Mouse (Mus musculus) midbrain, embryonic 12.5 days (tissue): ENCODE results near the gene Rcn3. TPM values are rescaled to one million over a fixed set of nuclear protein-coding genes. Genes with fewer than 3 reads are reported as not detected.
A peak's percentile ranks its signal among the peaks of the same experiment; 100 is the strongest.

Experiments used
- ATAC-seq: fragments of 200-750 bp; cut with Nextera tagmentation; 2 replicates; pipeline ENCODE4 v1.8.0; 2017; ENCODE audit warnings: low read depth, moderate TSS enrichment, moderate library complexity; ENCODE audit not compliant: low FRiP score
- H3K27ac ChIP-seq: fragments of 300-500 bp; sonication (generic); replicated peaks from 2 replicates; pipeline ENCODE4 v1.5.1; 2016; ENCODE audit warnings: mild to moderate bottlenecking
- H3K27me3 ChIP-seq: fragments of 300-500 bp; sonication (generic); 2 replicates; pipeline ENCODE4 v1.6.1; 2016; ENCODE audit warnings: mild to moderate bottlenecking
- H3K36me3 ChIP-seq: fragments of 300-500 bp; sonication (generic); 2 replicates; pipeline ENCODE4 v1.6.1; 2016
- H3K4me1 ChIP-seq: fragments of 300-500 bp; sonication (generic); 2 replicates; pipeline ENCODE4 v1.6.1; 2016
- H3K4me2 ChIP-seq: fragments of 300-500 bp; sonication (generic); replicated peaks from 2 replicates; pipeline ENCODE4 v1.6.1; 2016; ENCODE audit warnings: mild to moderate bottlenecking, moderate library complexity
- H3K4me3 ChIP-seq: fragments of 300-500 bp; sonication (generic); 2 replicates; pipeline ENCODE4 v1.5.1; 2016; ENCODE audit warnings: mild to moderate bottlenecking
- H3K9ac ChIP-seq: fragments of 300-500 bp; sonication (generic); replicated peaks from 2 replicates; pipeline ENCODE4 v1.6.1; 2016; ENCODE audit warnings: mild to moderate bottlenecking, moderate library complexity
- H3K9me3 ChIP-seq: fragments of 300-500 bp; sonication (generic); 2 replicates; pipeline ENCODE4 v1.6.1; 2016; ENCODE audit warnings: mild to moderate bottlenecking
- WGBS: fragments of 180-500 bp; shearing (Covaris S2); methylation state at CpG from one replicate; pipeline ENCODE4 v1.1.7; 2016; 5-methylcytosine and 5-hydroxymethylcytosine counted together
- polyA plus RNA-seq: library from polyadenylated mRNA; unstranded; fragments of >200 nt; fragmentation: Nextera tagmentation; extraction: Ambion mirVana; gene quantifications from 2 replicates; pipeline ENCODE4 v1.2.1, GENCODE M21; 2016

Rcn3 gene
- polyA plus RNA-seq = 106 and 151 TPM in 2 replicates

GRCm38 (mm10) chr7:45092048-45092447 is at the start of gene Rcn3:
Rcn3 (minus strand) TSS chr7:45092221.
- peak within 1 kb of the TSS; percentile 74 for H3K4me2 ChIP-seq
- H3K4me1 ChIP-seq = peaks cover 10% of the 10 kb centered on the region
- H3K27ac ChIP-seq = no peak within 1 kb of the TSS; the same call in 1 of the 2 replicates
- peak; percentile 93 for ATAC-seq
- peak within 1 kb of the TSS; percentile 50 for H3K4me3 ChIP-seq
- WGBS = 0% methylated on average over 16 of the region's 16 CpGs
- H3K27me3 ChIP-seq = peaks cover 14% of the 10 kb centered on the region; the same call in 1 of the 2 replicates
- peak within 1 kb of the TSS; percentile 58 for H3K9ac ChIP-seq
- no peaks in the 10 kb centered on the region for H3K9me3 ChIP-seq
- peaks cover 4% of the 10 kb centered on the region; the same call in 1 of the 2 replicates for H3K36me3 ChIP-seq

GRCm38 (mm10) chr7:45141319-45141718 is 49.3 kb upstream of the Rcn3 start:
- H3K9me3 ChIP-seq = no peaks in the 10 kb centered on the region
- H3K27ac ChIP-seq = no peak overlapping the region
- no peak for ATAC-seq
- H3K4me2 ChIP-seq = no peak overlapping the region
- H3K27me3 ChIP-seq = peaks cover 9% of the 10 kb centered on the region
- H3K4me1 ChIP-seq = 0 out of 2 replicates have a peak, but pooled peaks cover 2% of the 10 kb centered on the region
- no peak overlapping the region; the same call in 1 of the 2 replicates for H3K9ac ChIP-seq
- H3K4me3 ChIP-seq = no peak overlapping the region
- 85% methylated on average over 3 of the region's 3 CpGs for WGBS
- peaks cover 48% of the 10 kb centered on the region for H3K36me3 ChIP-seq

- WGBS = 86% methylated on average over 8 of the region's 8 CpGs
- H3K4me2 ChIP-seq = no peak overlapping the region
- H3K9me3 ChIP-seq = no peaks in the 10 kb centered on the region
- ATAC-seq = no peak
- peaks cover 10% of the 10 kb centered on the region; the same call in 1 of the 2 replicates for H3K4me1 ChIP-seq
- peaks cover 39% of the 10 kb centered on the region for H3K36me3 ChIP-seq
- no peak overlapping the region for H3K9ac ChIP-seq
- peaks cover 20% of the 10 kb centered on the region for H3K27me3 ChIP-seq
- H3K27ac ChIP-seq = no peak overlapping the region
- H3K4me3 ChIP-seq = no peak overlapping the region
Measured at GRCm38 (mm10) chr7:45139904-45140723, 48.1 kb upstream of the Rcn3 start.

GRCm38 (mm10) chr7:45138403-45138802 is 46.4 kb upstream of the Rcn3 start:
- no peaks in the 10 kb centered on the region for H3K9me3 ChIP-seq
- 85% methylated on average over 1 of the region's 1 CpGs for WGBS
- H3K36me3 ChIP-seq = peaks cover 22% of the 10 kb centered on the region
- no peak overlapping the region for H3K27ac ChIP-seq
- H3K27me3 ChIP-seq = peaks cover 34% of the 10 kb centered on the region
- H3K4me3 ChIP-seq = no peak overlapping the region
- H3K9ac ChIP-seq = no peak overlapping the region
- no peak for ATAC-seq
- no peak overlapping the region for H3K4me2 ChIP-seq
- peaks cover 10% of the 10 kb centered on the region; the same call in 1 of the 2 replicates for H3K4me1 ChIP-seq

- no peak overlapping the region for H3K4me3 ChIP-seq
- peaks cover 34% of the 10 kb centered on the region for H3K27me3 ChIP-seq
- H3K4me1 ChIP-seq = peaks cover 10% of the 10 kb centered on the region; the same call in 1 of the 2 replicates
- H3K9ac ChIP-seq = no peak overlapping the region
- peaks cover 13% of the 10 kb centered on the region for H3K36me3 ChIP-seq
- ATAC-seq = no peak
- H3K9me3 ChIP-seq = 0 out of 2 replicates have a peak, but pooled peaks cover 2% of the 10 kb centered on the region
- H3K27ac ChIP-seq = no peak overlapping the region
- no peak overlapping the region for H3K4me2 ChIP-seq
- 89% methylated on average over 12 of the region's 12 CpGs for WGBS
Measured at GRCm38 (mm10) chr7:45137171-45138006, 45.4 kb upstream of the Rcn3 start.

- H3K4me3 ChIP-seq = peak within 1 kb of the TSS; percentile 50
- peak within 1 kb of the TSS; percentile 76 for H3K4me2 ChIP-seq
- peaks cover 10% of the 10 kb centered on the region; the same call in 1 of the 2 replicates for H3K4me1 ChIP-seq
- H3K27ac ChIP-seq = no peak within 1 kb of the TSS
- 4% methylated on average over 29 of the region's 29 CpGs for WGBS
- H3K9ac ChIP-seq = peak within 1 kb of the TSS; percentile 59
- H3K9me3 ChIP-seq = 0 out of 2 replicates have a peak, but pooled peaks cover 2% of the 10 kb centered on the region
- ATAC-seq = peak; percentile 68
- no peaks in the 10 kb centered on the region for H3K36me3 ChIP-seq
- peaks cover 34% of the 10 kb centered on the region for H3K27me3 ChIP-seq
Measured at GRCm38 (mm10) chr7:45135993-45136567, 44.1 kb upstream of the Rcn3 start, which contains the start of the genes Gm45713 and Flt3l. Gm45713 (minus strand) TSS chr7:45136231. Flt3l (minus strand) TSS chr7:45136432.

- no peak for ATAC-seq
- 0 out of 2 replicates have a peak, but pooled peaks cover 2% of the 10 kb centered on the region for H3K9me3 ChIP-seq
- H3K4me2 ChIP-seq = peak overlapping the region; percentile 76
- H3K4me3 ChIP-seq = 0 out of 2 replicates have a peak overlapping the region, but pooled peaks have one; percentile 50
- H3K27ac ChIP-seq = no peak overlapping the region
- no peaks in the 10 kb centered on the region for H3K36me3 ChIP-seq
- no peak overlapping the region for H3K9ac ChIP-seq
- 82% methylated on average over 3 of the region's 3 CpGs for WGBS
- peaks cover 10% of the 10 kb centered on the region; the same call in 1 of the 2 replicates for H3K4me1 ChIP-seq
- H3K27me3 ChIP-seq = peaks cover 34% of the 10 kb centered on the region
Measured at GRCm38 (mm10) chr7:45135370-45135769, 43.3 kb upstream of the Rcn3 start.

GRCm38 (mm10) chr7:45134544-45135026 is 42.6 kb upstream of the Rcn3 start:
- Histone ChIP-seq H3K4me1 (peaks cover 15% of the 10 kb centered on the region), H3K27me3 (peaks cover 34% of the 10 kb centered on the region), H3K27ac (no peak overlapping the region), H3K9ac (no peak overlapping the region), H3K4me3 (no peak overlapping the region), H3K36me3 (no peaks in the 10 kb centered on the region), H3K4me2 (no peak overlapping the region), H3K9me3 (0 out of 2 replicates have a peak, but pooled peaks cover 2% of the 10 kb centered on the region)
- 7% methylated on average over 12 of the region's 12 CpGs for WGBS
- ATAC-seq = no peak

GRCm38 (mm10) chr7:45133446-45134159 is 41.6 kb upstream of the Rcn3 start:
- H3K4me2 ChIP-seq = no peak overlapping the region
- no peak overlapping the region for H3K9ac ChIP-seq
- WGBS = 77% methylated on average over 8 of the region's 8 CpGs
- H3K27me3 ChIP-seq = peaks cover 34% of the 10 kb centered on the region
- H3K4me3 ChIP-seq = no peak overlapping the region
- H3K27ac ChIP-seq = no peak overlapping the region
- 0 out of 2 replicates have a peak, but pooled peaks cover 2% of the 10 kb centered on the region for H3K9me3 ChIP-seq
- peaks cover 18% of the 10 kb centered on the region for H3K4me1 ChIP-seq
- ATAC-seq = no peak
- no peaks in the 10 kb centered on the region for H3K36me3 ChIP-seq

GRCm38 (mm10) chr7:45131850-45132249 is 39.8 kb upstream of the Rcn3 start:
- H3K27me3 ChIP-seq = peaks cover 25% of the 10 kb centered on the region
- H3K4me2 ChIP-seq = no peak overlapping the region
- H3K9ac ChIP-seq = no peak overlapping the region
- H3K4me3 ChIP-seq = no peak overlapping the region
- H3K27ac ChIP-seq = no peak overlapping the region
- WGBS = 74% methylated on average over 11 of the region's 11 CpGs
- H3K36me3 ChIP-seq = peaks cover 6% of the 10 kb centered on the region
- ATAC-seq = no peak
- peaks cover 27% of the 10 kb centered on the region for H3K4me1 ChIP-seq
- 0 out of 2 replicates have a peak, but pooled peaks cover 2% of the 10 kb centered on the region for H3K9me3 ChIP-seq
